Mouse (Mus musculus) 3134 (cell line): Measurements from ENCODE around the gene Cytl1.

ENCODE experiments used
- DNase-seq: peaks from one replicate; pipeline ENCODE4 v3.0.0-alpha.2; 2011; ENCODE audit warnings: low spot score; ENCODE audit not compliant: insufficient read length; ENCODE audit errors: extremely low read depth

Gene Cytl1

GRCm38 (mm10) chr5:37735224-37735623, at the start of gene Cytl1:
Gene Cytl1 (plus strand): TSS chr5:37735519.
- no peak for DNase-seq

- DNase-seq: no peak
Observed at GRCm38 (mm10) chr5:37692759-37693158, 42.6 kb upstream of the Cytl1 start.

GRCm38 (mm10) chr5:37695773-37696172, 39.5 kb upstream of the Cytl1 start:
- no peak for DNase-seq

GRCm38 (mm10) chr5:37697286-37697685, 38.0 kb upstream of the Cytl1 start:
- DNase-seq: no peak

- DNase-seq: no peak
Observed at GRCm38 (mm10) chr5:37699757-37700156, 35.6 kb upstream of the Cytl1 start.

GRCm38 (mm10) chr5:37704962-37705361, 30.4 kb upstream of the Cytl1 start:
- DNase-seq: no peak

GRCm38 (mm10) chr5:37708124-37708523, 27.2 kb upstream of the Cytl1 start:
- no peak for DNase-seq

- DNase-seq: no peak
Observed at GRCm38 (mm10) chr5:37709257-37709904, 25.9 kb upstream of the Cytl1 start.

GRCm38 (mm10) chr5:37716505-37717372, 18.6 kb upstream of the Cytl1 start, which contains the start of gene Stk32b:
Gene Stk32b (minus strand): TSS chr5:37717171.
- DNase-seq: peak; percentile 3

- DNase-seq: peak; percentile 7
Observed at GRCm38 (mm10) chr5:37717384-37717963, 17.8 kb upstream of the Cytl1 start.

- no peak for DNase-seq
Observed at GRCm38 (mm10) chr5:37720670-37721069, 14.6 kb upstream of the Cytl1 start.

GRCm38 (mm10) chr5:37725220-37725886, 10.0 kb upstream of the Cytl1 start:
- DNase-seq: no peak

- no peak for DNase-seq
Observed at GRCm38 (mm10) chr5:37730781-37731180, 4.5 kb upstream of the Cytl1 start.

- no peak for DNase-seq
Observed at GRCm38 (mm10) chr5:37736213-37736612, 894 bp downstream of the Cytl1 start.

- DNase-seq: no peak
Observed at GRCm38 (mm10) chr5:37743889-37744707, 8.8 kb downstream of the Cytl1 start.

- DNase-seq: peak; percentile 28
Observed at GRCm38 (mm10) chr5:37752027-37752967, 17.0 kb downstream of the Cytl1 start.

- peak; percentile 36 for DNase-seq
Observed at GRCm38 (mm10) chr5:37753366-37753765, 18.0 kb downstream of the Cytl1 start.

- DNase-seq: no peak
Observed at GRCm38 (mm10) chr5:37762046-37762445, 26.7 kb downstream of the Cytl1 start.

- DNase-seq: no peak
Observed at GRCm38 (mm10) chr5:37765851-37766250, 30.5 kb downstream of the Cytl1 start.
